Mouse (Mus musculus) activated CD4-positive, CD25-positive, alpha-beta regulatory T cell (primary cell): Measurements from ENCODE around the gene Ube2k. TPM values are rescaled to one million over a fixed set of nuclear protein-coding genes. Genes with fewer than 3 reads are reported as not detected.

Experiments used
- polyA plus RNA-seq, 2 experiments: library from polyadenylated mRNA; unstranded; fragments of 100-300 nt; shearing (Covaris generic); gene quantifications; one replicate each; pipeline ENCODE4 v1.2.1; 2017

Ube2k gene
- 100 to 1,000 TPM; 119 to 129 TPM for polyA plus RNA-seq

GRCm38 (mm10) chr5:65536751-65537419 is at the start of gene Ube2k, which contains the start of gene Smim14:
Gene Ube2k (plus strand): TSS chr5:65537233.
Gene Smim14 (minus strand): TSS chr5:65537184.

GRCm38 (mm10) chr5:65492716-65493531 is 44.1 kb upstream of the Ube2k start, which contains the start of gene Gm43552:
Gene Gm43552 (minus strand): TSS chr5:65492833.

Other genes with a start within 250 kb of the Ube2k start
- gene Rfc1, start 201.6 kb upstream of the Ube2k start, polyA plus RNA-seq, result 10 to 100 TPM; 40.7 to 49.0 TPM
- gene Klb, start 188.9 kb upstream of the Ube2k start, polyA plus RNA-seq, result under 1 TPM in 1 of 2 experiments, not detected in 1; 0.23 TPM
- gene Rpl9, start 145.8 kb upstream of the Ube2k start, polyA plus RNA-seq, result 1,000 to 10,000 TPM in 1 of 2 experiments, 100 to 1,000 TPM in 1; 778 to 1,266 TPM
- 10 to 100 TPM; 44.5 to 59.6 TPM for gene Lias, start 145.7 kb upstream of the Ube2k start, polyA plus RNA-seq
- gene Ugdh, start 101.3 kb upstream of the Ube2k start, polyA plus RNA-seq, result 10 to 100 TPM; 48.0 to 50.2 TPM
- 1 to 10 TPM; 1.6 to 2.3 TPM for gene Gm43552, start 44.4 kb upstream of the Ube2k start, polyA plus RNA-seq
- 100 to 1,000 TPM; 144 to 177 TPM for gene Smim14, start within 50 bp of the Ube2k start, polyA plus RNA-seq
- gene Pds5a, start 161.0 kb downstream of the Ube2k start, polyA plus RNA-seq, result 100 to 1,000 TPM; 110 to 158 TPM
- gene N4bp2, start 226.3 kb downstream of the Ube2k start, polyA plus RNA-seq, result 10 to 100 TPM in 1 of 2 experiments, 1 to 10 TPM in 1; 9.6 to 15.6 TPM